ENCODE assay signal across 8 mouse cellular contexts in the genomic region with DNA sequence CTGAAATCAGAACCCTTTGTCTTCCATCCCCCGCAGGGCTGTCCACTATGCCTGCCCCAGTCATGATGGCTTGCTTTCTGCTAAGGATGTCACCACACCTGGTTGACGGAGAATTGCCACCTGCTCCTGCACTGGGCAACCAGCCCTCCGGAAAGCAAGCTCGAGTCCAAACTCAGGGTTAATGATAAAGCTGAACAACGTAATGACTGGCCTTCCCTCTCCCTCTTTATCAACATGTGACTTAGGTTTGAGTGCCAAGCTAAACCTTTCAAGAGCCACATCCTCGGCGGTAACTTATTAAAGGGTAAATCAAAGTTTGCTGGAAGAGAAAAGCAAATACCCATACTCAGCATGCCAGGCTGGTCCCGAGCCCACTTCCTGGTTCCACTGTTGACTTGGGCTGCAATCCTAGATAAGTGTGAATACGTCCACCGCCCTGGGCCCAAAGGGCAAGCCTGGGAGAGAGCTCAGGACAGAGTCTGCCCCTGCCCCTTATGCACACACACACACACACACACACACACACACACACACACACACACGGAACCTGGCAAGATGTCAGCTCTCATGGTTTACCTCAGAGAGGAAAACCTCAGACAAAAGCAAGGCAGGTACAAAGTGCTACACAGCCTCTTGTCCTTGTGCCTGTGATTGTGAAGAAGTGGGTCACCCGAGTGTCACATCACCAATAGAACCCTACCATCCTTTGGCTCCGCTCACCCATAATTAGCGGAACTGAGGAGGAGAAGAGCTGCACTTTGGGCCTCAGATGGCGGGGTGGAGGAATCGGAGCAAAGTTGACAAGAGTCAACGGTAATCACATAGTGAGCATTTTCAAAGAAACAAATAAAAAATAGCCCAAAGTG.
DNase-seq lines count a peak whose midpoint lies in the region; ATAC-seq and TF ChIP-seq lines count a peak whose summit lies in the region.

No protein-coding gene starts in this region.

- H3K4me2 ChIP-seq in kidney, postnatal 0 days (ENCODE audit: low read length), result no peak overlapping the region
- H3K4me2 ChIP-seq in forebrain, embryonic 16.5 days (ENCODE audit: low read length), result no peak overlapping the region

- peaks cover 92% of the 10 kb centered on the region for H3K4me1 ChIP-seq in embryonic facial prominence, embryonic 10.5 days
- peaks cover 57% of the 10 kb centered on the region for H3K4me1 ChIP-seq in kidney, postnatal 0 days (replicated peaks; ENCODE audit: insufficient read depth, low read length)
- peaks cover 37% of the 10 kb centered on the region for H3K4me1 ChIP-seq in forebrain, embryonic 16.5 days (replicated peaks; ENCODE audit: control insufficient read depth, insufficient read depth, low read length)

- WGBS in embryonic facial prominence, embryonic 10.5 days, result 84% methylated on average over 17 of the region's 17 CpGs
- WGBS in kidney, postnatal 0 days, result 48% methylated on average over 17 of the region's 17 CpGs
- WGBS in forebrain, embryonic 16.5 days, result 81% methylated on average over 17 of the region's 17 CpGs

- H3K36me3 ChIP-seq in embryonic facial prominence, embryonic 10.5 days (replicated peaks), result no peaks in the 10 kb centered on the region
- no peaks in the 10 kb centered on the region for H3K36me3 ChIP-seq in kidney, postnatal 0 days (ENCODE audit: insufficient read depth, low read length)
- no peaks in the 10 kb centered on the region for H3K36me3 ChIP-seq in forebrain, embryonic 16.5 days (ENCODE audit: control insufficient read depth, insufficient read depth)

- H3K27me3 ChIP-seq in embryonic facial prominence, embryonic 10.5 days (replicated peaks; ENCODE audit: low read depth, poor library complexity, severe bottlenecking), result no peaks in the 10 kb centered on the region
- H3K27me3 ChIP-seq in kidney, postnatal 0 days (ENCODE audit: insufficient read depth, low read length), result no peaks in the 10 kb centered on the region
- H3K27me3 ChIP-seq in forebrain, embryonic 16.5 days (replicated peaks; ENCODE audit: control insufficient read depth, insufficient read depth, low read length), result no peaks in the 10 kb centered on the region

- H3K9me3 ChIP-seq in embryonic facial prominence, embryonic 10.5 days, result no peaks in the 10 kb centered on the region
- H3K9me3 ChIP-seq in kidney, postnatal 0 days (replicated peaks; ENCODE audit: low read length), result no peaks in the 10 kb centered on the region
- no peaks in the 10 kb centered on the region for H3K9me3 ChIP-seq in forebrain, embryonic 16.5 days (ENCODE audit: control insufficient read depth, low read length)

- intact Hi-C loops in heart, postnatal 25 days (cut with DNase I), result no loop called here

- DNase-seq in heart, adult 18-20 months, result peak; percentile 44 to 58
- DNase-seq in heart, postnatal 25 days (ENCODE audit: low spot score), result no peak
- no peak for DNase-seq in embryonic facial prominence, embryonic 10.5 days (ENCODE audit: low spot score)
- peak; percentile 67 for DNase-seq in kidney, postnatal 0 days (ENCODE audit: low spot score)
- peak; percentile 69 for DNase-seq in lung, postnatal 14 days
- no peak for DNase-seq in spleen, postnatal 4 days (ENCODE audit: low spot score in 2 of 2)

- peak; percentile 33 for ATAC-seq in kidney, postnatal 0 days (replicated peaks; ENCODE audit: low FRiP score, low read depth)
- ATAC-seq in monocyte, adult 5-6 weeks (replicated peaks; ENCODE audit: insufficient number of reproducible peaks, low FRiP score, low TSS enrichment, poor library complexity, severe bottlenecking), result no peak
- ATAC-seq in forebrain, embryonic 16.5 days, result no peak

- TF ChIP-seq CTCF in kidney, postnatal 0 days (IDR thresholded peaks at IDR 0.05; ENCODE audit: low read depth), result no peak

- no peak overlapping the region for H3K4me3 ChIP-seq in embryonic facial prominence, embryonic 10.5 days
- no peak overlapping the region for H3K4me3 ChIP-seq in kidney, postnatal 0 days (replicated peaks; ENCODE audit: low read depth, low read length)
- H3K4me3 ChIP-seq in forebrain, embryonic 16.5 days (replicated peaks; ENCODE audit: low read length), result no peak overlapping the region

- no peak overlapping the region for H3K9ac ChIP-seq in kidney, postnatal 0 days (ENCODE audit: low read depth, low read length)
- no peak overlapping the region for H3K9ac ChIP-seq in forebrain, embryonic 16.5 days (replicated peaks; ENCODE audit: low read depth, low read length)

- H3K27ac ChIP-seq in embryonic facial prominence, embryonic 10.5 days (replicated peaks), result peak overlapping the region; percentile 59
- H3K27ac ChIP-seq in kidney, postnatal 0 days, result peak overlapping the region; percentile 99
- no peak overlapping the region for H3K27ac ChIP-seq in forebrain, embryonic 16.5 days (ENCODE audit: low read length)

Comparison
In these comparisons a context has a peak if more than half of its experiments do, and no peak if none do; other contexts are left out.
1. DNase-seq: peak in heart, adult 18-20 months (2 of 2), kidney, postnatal 0 days (single experiment) and lung, postnatal 14 days (single experiment); none in heart, postnatal 25 days (single experiment), embryonic facial prominence, embryonic 10.5 days (single experiment) and spleen, postnatal 4 days (0 of 2).